Mouse (Mus musculus) neural tube, embryonic 14.5 days (tissue): ENCODE measurements around the gene Ccdc85c. TPM values are rescaled to one million over a fixed set of nuclear protein-coding genes. Genes with fewer than 3 reads are reported as not detected.

Source experiments
- ATAC-seq: fragments of 200-750 bp; cut with Nextera tagmentation; 2 replicates; pipeline ENCODE4 v1.8.0; 2017; ENCODE audit warnings: low read depth, mild to moderate bottlenecking, moderate TSS enrichment, moderate library complexity
- H3K27ac ChIP-seq: fragments of 300-500 bp; sonication (generic); 2 replicates; pipeline ENCODE4 v1.5.1; 2014; ENCODE audit warnings: low read depth, mild to moderate bottlenecking, control low read depth, low read length, moderate library complexity, mixed read lengths
- H3K27me3 ChIP-seq: fragments of 300-500 bp; sonication (generic); 2 replicates; pipeline ENCODE4 v1.6.1; 2014; ENCODE audit warnings: low read length; ENCODE audit not compliant: control insufficient read depth, insufficient read depth
- H3K36me3 ChIP-seq: fragments of 300-500 bp; sonication (generic); 2 replicates; pipeline ENCODE4 v1.6.1; 2014; ENCODE audit warnings: low read length, mixed read lengths; ENCODE audit not compliant: control insufficient read depth, insufficient read depth
- H3K4me1 ChIP-seq: fragments of 300-500 bp; sonication (generic); 2 replicates; pipeline ENCODE4 v1.6.1; 2014; ENCODE audit warnings: low read length; ENCODE audit not compliant: control insufficient read depth, insufficient read depth
- H3K4me2 ChIP-seq: fragments of 300-500 bp; sonication (generic); 2 replicates; pipeline ENCODE4 v1.6.1; 2014; ENCODE audit warnings: mild to moderate bottlenecking, low read depth, low read length, control low read depth
- H3K4me3 ChIP-seq: fragments of 300-500 bp; sonication (generic); 2 replicates; pipeline ENCODE4 v1.5.1; 2014; ENCODE audit warnings: low read depth, low read length, control low read depth, mixed read lengths
- H3K9ac ChIP-seq: fragments of 300-500 bp; sonication (generic); replicated peaks from 2 replicates; pipeline ENCODE4 v1.6.1; 2014; ENCODE audit warnings: low read depth, mild to moderate bottlenecking, control low read depth, low read length, mixed read lengths
- H3K9me3 ChIP-seq: fragments of 300-500 bp; sonication (generic); 2 replicates; pipeline ENCODE4 v1.6.1; 2016; ENCODE audit warnings: low read length; ENCODE audit not compliant: control insufficient read depth
- WGBS: fragments of 180-500 bp; shearing (Covaris S2); extraction: QIAGEN DNeasy Blood & Tissue Kit; methylation state at CpG from one replicate; pipeline ENCODE4 v1.1.7; 2014; 5-methylcytosine and 5-hydroxymethylcytosine counted together
- polyA plus RNA-seq: library from polyadenylated mRNA; unstranded; fragments of >200 nt; fragmentation: Nextera tagmentation; extraction: Ambion mirVana; gene quantifications from 2 replicates; pipeline ENCODE4 v1.2.1, GENCODE M21; 2014

Ccdc85c gene
- polyA plus RNA-seq, 1 experiment from 2014 or later = 17.3 TPM

DNA sequence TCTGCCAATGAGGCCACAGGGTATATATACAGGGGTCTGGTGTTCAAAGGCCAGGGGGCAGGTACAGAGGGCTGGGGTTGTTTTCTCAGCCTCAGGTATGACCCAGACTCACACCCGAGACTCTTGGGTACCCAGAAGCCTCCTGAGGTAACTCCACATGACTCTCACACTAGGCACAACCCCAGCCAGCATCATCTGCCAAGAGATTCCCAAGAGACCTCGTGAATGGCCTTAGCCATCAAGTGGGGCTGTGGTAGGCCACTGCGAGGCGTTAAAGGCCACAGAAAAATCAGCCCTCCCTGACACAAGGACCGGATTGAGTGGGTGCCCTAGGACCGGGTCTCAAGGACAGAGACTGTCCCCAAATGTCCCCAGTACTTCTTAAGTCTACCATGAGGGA is 62.7 kb downstream of the Ccdc85c start:
- no peak overlapping the region for H3K9ac ChIP-seq
- 73% methylated on average over 6 of the region's 6 CpGs for WGBS
- no peaks in the 10 kb centered on the region for H3K27me3 ChIP-seq
- no peak overlapping the region for H3K4me2 ChIP-seq
- no peaks in the 10 kb centered on the region for H3K9me3 ChIP-seq
- peaks cover 53% of the 10 kb centered on the region for H3K4me1 ChIP-seq
- ATAC-seq = no peak
- H3K27ac ChIP-seq = 0 out of 2 replicates have a peak overlapping the region, but pooled peaks have one; percentile 7
- H3K4me3 ChIP-seq = no peak overlapping the region
- no peaks in the 10 kb centered on the region for H3K36me3 ChIP-seq

DNA sequence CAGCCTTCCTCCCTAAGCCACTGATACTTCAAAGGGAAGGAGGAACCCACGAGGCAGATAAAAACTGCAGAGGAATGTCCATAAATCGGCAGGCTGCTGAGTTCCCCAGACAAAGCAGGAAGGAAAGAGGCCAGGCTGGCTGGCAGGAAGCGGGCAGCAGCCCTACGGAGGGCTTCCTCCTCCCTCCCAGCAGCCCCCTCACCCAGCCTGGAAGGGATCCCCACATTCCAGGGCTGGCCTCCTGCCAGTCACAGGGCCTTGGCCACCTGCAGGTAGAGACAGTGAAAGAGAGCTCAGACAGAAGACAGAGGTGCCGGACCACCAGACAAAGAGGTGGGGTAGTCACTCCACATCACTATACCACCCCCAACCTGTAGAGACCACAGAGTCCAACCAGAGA is 63.2 kb downstream of the Ccdc85c start:
- WGBS = 20% methylated on average over 5 of the region's 5 CpGs
- H3K9ac ChIP-seq = 0 out of 2 replicates have a peak overlapping the region, but pooled peaks have one; percentile 1
- ATAC-seq = no peak
- H3K27me3 ChIP-seq = no peaks in the 10 kb centered on the region
- no peaks in the 10 kb centered on the region for H3K9me3 ChIP-seq
- peaks cover 49% of the 10 kb centered on the region for H3K4me1 ChIP-seq
- no peak overlapping the region for H3K4me3 ChIP-seq
- H3K4me2 ChIP-seq = no peak overlapping the region
- peak overlapping the region; percentile 24; the same call in 1 of the 2 replicates for H3K27ac ChIP-seq
- no peaks in the 10 kb centered on the region for H3K36me3 ChIP-seq

DNA sequence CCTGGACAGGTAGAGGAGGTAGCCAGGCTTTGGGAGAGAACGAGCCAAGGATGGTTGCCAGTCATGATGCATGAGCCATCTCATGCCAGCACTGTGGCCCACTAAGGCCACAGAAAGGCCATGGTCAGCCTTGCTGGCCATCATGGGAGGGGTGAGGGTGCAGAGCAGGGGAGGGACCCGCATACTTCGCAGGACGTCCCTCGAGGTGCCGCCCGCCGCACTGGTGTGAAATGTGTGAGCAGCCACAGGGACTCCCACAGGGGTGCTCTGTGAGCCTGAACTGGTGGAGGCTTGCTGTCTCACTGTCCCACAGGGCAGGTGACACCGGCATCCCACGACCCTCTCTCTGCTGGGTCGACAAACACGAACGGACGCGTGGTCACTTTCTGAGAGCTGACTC is 64.6 kb downstream of the Ccdc85c start:
- peaks cover 40% of the 10 kb centered on the region for H3K4me1 ChIP-seq
- no peak overlapping the region for H3K27ac ChIP-seq
- WGBS = 90% methylated on average over 15 of the region's 15 CpGs
- no peak for ATAC-seq
- H3K9ac ChIP-seq = 0 out of 2 replicates have a peak overlapping the region, but pooled peaks have one; percentile 11
- H3K9me3 ChIP-seq = no peaks in the 10 kb centered on the region
- no peak overlapping the region for H3K4me2 ChIP-seq
- no peak overlapping the region for H3K4me3 ChIP-seq
- peaks cover 9% of the 10 kb centered on the region; the same call in 1 of the 2 replicates for H3K36me3 ChIP-seq
- H3K27me3 ChIP-seq = no peaks in the 10 kb centered on the region

DNA sequence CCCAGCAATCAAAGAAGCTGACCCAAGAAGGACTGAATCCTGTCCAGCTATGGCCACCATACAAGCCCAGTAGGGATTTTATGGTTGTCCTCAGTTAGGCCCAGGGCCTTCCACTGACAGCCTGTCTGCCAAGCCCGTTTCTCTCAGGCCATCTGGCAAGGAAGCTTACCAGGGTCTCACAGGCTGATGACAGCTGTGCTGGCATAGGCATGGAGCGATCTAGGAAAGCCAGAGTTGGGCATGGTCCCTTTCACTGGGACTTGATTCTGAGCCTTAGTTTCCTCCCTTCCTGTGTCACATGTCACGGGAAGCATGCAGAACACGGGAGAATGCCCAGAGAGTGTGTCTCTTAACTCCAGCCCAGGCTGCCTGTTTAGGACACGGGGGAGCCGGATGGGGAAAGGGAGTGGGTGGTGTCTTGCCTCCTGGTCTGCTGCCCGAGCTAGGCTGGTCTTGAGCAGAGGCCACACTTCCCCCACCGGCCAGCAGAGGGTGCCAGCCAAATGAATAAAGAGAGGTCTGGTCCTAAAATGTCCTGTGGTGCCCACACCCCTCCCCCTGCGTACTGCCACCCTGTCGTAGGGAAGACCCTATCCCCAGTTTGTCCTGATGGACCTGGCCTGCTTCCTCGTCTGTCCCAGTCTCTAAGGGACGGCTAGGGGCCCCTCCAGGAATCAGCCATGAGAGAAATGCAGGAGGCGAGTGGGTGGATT is 66.3 kb downstream of the Ccdc85c start:
- Histone ChIP-seq H3K4me1 (peaks cover 31% of the 10 kb centered on the region), H3K9me3 (no peaks in the 10 kb centered on the region), H3K9ac (no peak overlapping the region), H3K27ac (peak overlapping the region; percentile 35; the same call in 1 of the 2 replicates), H3K27me3 (no peaks in the 10 kb centered on the region), H3K36me3 (peaks cover 18% of the 10 kb centered on the region; the same call in 1 of the 2 replicates), H3K4me2 (no peak overlapping the region), H3K4me3 (no peak overlapping the region)
- WGBS = 31% methylated on average over 13 of the region's 13 CpGs
- 0 out of 2 replicates have a peak, but pooled peaks have one; percentile 25 for ATAC-seq

DNA sequence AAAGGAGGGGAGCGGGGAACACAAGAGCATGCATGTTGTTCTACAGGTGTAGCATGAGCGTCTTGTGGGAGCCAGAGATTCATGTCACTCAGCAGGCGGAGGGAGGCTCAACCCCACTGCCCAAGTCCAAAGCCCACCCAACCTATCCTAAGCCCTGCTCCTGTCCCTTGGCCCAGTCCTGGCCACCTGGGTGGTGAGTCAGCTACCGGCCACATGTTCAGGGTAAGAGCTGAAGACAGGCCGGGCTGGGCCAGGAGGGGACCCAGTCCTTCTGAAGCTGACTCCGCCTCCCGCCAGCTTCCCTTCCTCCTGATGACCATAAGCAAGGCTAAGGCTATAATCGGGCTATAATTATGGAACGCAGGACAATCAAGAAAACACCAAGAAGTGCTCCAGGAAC is 67.0 kb downstream of the Ccdc85c start:
- no peak overlapping the region for H3K9ac ChIP-seq
- no peak overlapping the region for H3K27ac ChIP-seq
- H3K27me3 ChIP-seq = no peaks in the 10 kb centered on the region
- peaks cover 24% of the 10 kb centered on the region for H3K4me1 ChIP-seq
- H3K4me3 ChIP-seq = no peak overlapping the region
- no peak overlapping the region for H3K4me2 ChIP-seq
- 90% methylated on average over 9 of the region's 9 CpGs for WGBS
- ATAC-seq = no peak
- no peaks in the 10 kb centered on the region for H3K9me3 ChIP-seq
- H3K36me3 ChIP-seq = peaks cover 18% of the 10 kb centered on the region; the same call in 1 of the 2 replicates

DNA sequence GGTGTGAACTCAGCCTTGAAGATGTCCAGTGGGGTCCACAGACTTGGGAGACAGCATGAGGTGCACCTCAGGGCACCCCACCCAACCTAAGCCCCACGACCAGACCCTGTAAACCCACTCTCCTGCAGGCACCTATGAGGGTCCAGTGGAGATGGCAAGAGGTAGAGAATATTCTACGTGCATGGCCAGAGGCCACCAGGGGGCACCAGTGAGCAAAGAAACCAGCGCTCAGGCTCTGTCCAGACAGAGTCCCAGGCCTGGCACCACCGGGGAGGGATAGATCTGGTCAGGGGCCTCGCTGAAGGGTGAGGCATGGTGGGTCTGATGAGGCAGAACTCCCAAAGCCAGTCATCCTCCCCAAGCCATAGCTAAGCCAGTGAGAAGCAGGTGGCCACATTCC is 68.6 kb downstream of the Ccdc85c start:
- Histone ChIP-seq H3K9ac (no peak overlapping the region), H3K9me3 (no peaks in the 10 kb centered on the region), H3K27me3 (no peaks in the 10 kb centered on the region), H3K36me3 (peaks cover 28% of the 10 kb centered on the region), H3K4me2 (no peak overlapping the region), H3K4me3 (no peak overlapping the region), H3K4me1 (peaks cover 8% of the 10 kb centered on the region), H3K27ac (no peak overlapping the region)
- ATAC-seq = peak; percentile 62; the same call in 1 of the 2 replicates
- 7% methylated on average over 5 of the region's 5 CpGs for WGBS

DNA sequence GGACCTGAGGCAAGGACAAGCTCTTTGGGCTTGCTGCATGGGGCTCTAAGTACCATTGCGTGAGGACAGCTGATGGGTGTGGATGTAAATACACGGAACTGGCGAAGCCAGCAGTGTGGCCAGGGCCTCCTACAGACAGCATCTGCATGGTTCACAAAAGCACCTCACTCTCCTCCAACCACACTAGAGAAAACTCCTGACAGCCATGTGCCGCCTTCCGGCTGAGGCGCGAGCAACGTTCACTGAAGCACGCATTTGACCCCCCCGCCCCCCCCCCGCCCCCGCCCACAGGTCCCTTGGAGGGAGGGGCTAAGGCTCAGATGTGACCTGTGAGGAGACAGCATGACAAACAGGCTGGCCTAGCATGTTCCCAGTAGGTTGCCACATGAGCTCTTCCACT is 70.2 kb downstream of the Ccdc85c start:
- Histone ChIP-seq H3K36me3 (peaks cover 37% of the 10 kb centered on the region), H3K27ac (no peak overlapping the region), H3K4me2 (no peak overlapping the region), H3K27me3 (no peaks in the 10 kb centered on the region), H3K9ac (no peak overlapping the region), H3K4me3 (no peak overlapping the region), H3K9me3 (no peaks in the 10 kb centered on the region), H3K4me1 (peaks cover 7% of the 10 kb centered on the region; the same call in 1 of the 2 replicates)
- 76% methylated on average over 12 of the region's 12 CpGs for whole genome bisulfite sequencing
- no peak for ATAC-seq

DNA sequence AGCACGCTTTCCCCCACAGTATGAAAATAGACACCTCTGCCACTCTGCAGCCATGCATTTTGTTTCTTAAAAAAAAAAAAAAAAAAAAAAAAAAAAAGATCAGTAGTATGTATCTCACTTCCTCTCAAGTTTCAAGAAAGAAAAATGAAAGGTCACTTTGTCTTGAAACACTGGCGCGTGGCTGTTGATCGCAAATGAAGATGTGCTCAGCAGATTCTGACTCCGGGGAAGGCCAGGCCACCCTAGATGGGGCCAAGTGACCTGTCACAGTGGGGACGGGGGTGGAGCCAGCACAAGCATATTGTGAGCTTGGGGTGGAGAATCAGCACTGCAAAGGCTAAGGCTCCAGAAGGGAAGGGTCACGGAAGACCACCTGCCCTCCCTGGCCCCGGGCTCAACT is 71.3 kb downstream of the Ccdc85c start:
- Histone ChIP-seq H3K27ac (no peak overlapping the region), H3K36me3 (peaks cover 47% of the 10 kb centered on the region), H3K4me1 (no peaks in the 10 kb centered on the region), H3K4me2 (no peak overlapping the region), H3K9ac (no peak overlapping the region), H3K27me3 (no peaks in the 10 kb centered on the region), H3K9me3 (no peaks in the 10 kb centered on the region), H3K4me3 (no peak overlapping the region)
- WGBS = 78% methylated on average over 8 of the region's 8 CpGs
- ATAC-seq = no peak

DNA sequence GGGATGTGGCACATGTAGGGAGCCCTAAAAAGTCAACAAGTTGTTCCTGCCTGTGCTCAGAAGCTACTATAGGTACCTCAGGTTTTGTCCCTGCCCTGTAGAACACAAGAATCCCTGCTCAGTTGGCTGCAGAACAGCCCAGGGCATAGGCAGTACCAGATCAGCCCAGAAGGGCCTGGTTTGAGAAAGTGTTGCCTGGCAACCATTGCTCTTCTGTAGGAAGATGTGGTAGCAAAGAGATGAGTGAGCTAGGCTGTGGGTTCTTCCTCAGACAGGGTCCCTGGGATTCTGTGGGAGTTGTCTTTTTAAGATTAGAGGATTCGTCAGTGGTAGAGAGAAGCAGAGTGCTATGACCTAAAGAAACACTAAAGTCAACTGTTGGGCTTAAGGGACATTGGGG is 75.1 kb downstream of the Ccdc85c start:
- 100% methylated on average over 1 of the region's 1 CpGs for WGBS
- Histone ChIP-seq H3K9ac (no peak overlapping the region), H3K9me3 (no peaks in the 10 kb centered on the region), H3K4me3 (no peak overlapping the region), H3K27me3 (no peaks in the 10 kb centered on the region), H3K4me2 (no peak overlapping the region), H3K27ac (no peak overlapping the region), H3K4me1 (no peaks in the 10 kb centered on the region), H3K36me3 (peaks cover 51% of the 10 kb centered on the region)
- no peak for ATAC-seq
